Mouse (Mus musculus) liver, embryonic 12.5 days (tissue): ENCODE data around the gene Rasal1. TPM values are rescaled to one million over a fixed set of nuclear protein-coding genes. Genes with fewer than 3 reads are reported as not detected.

Experiments used
- ATAC-seq: fragments of 200-750 bp; cut with Nextera tagmentation; 2 replicates; pipeline ENCODE4 v1.8.0; 2017; ENCODE audit warnings: moderate number of reproducible peaks, mild to moderate bottlenecking, moderate library complexity
- H3K27ac ChIP-seq: fragments of 300-500 bp; sonication (generic); 2 replicates; pipeline ENCODE4 v1.5.1; 2016; ENCODE audit warnings: mild to moderate bottlenecking
- H3K27me3 ChIP-seq: fragments of 300-500 bp; sonication (generic); replicated peaks from 2 replicates; pipeline ENCODE4 v1.6.1; 2016; ENCODE audit warnings: mild to moderate bottlenecking, moderate library complexity
- H3K36me3 ChIP-seq: fragments of 300-500 bp; sonication (generic); 2 replicates; pipeline ENCODE4 v1.6.1; 2016; ENCODE audit warnings: mild to moderate bottlenecking, moderate library complexity
- H3K4me1 ChIP-seq: fragments of 300-500 bp; sonication (generic); 2 replicates; pipeline ENCODE4 v1.6.1; 2016
- H3K4me2 ChIP-seq: fragments of 300-500 bp; sonication (generic); 2 replicates; pipeline ENCODE4 v1.6.1; 2016; ENCODE audit warnings: mild to moderate bottlenecking, moderate library complexity
- H3K4me3 ChIP-seq: fragments of 300-500 bp; sonication (generic); 2 replicates; pipeline ENCODE4 v1.5.1; 2016; ENCODE audit warnings: mild to moderate bottlenecking, moderate library complexity
- H3K9ac ChIP-seq: fragments of 300-500 bp; sonication (generic); 2 replicates; pipeline ENCODE4 v1.6.1; 2016; ENCODE audit warnings: mild to moderate bottlenecking, moderate library complexity
- H3K9me3 ChIP-seq: fragments of 300-500 bp; sonication (generic); replicated peaks from 2 replicates; pipeline ENCODE4 v1.6.1; 2016; ENCODE audit warnings: mild to moderate bottlenecking, moderate library complexity
- WGBS: fragments of 180-500 bp; shearing (Covaris S2); methylation state at CpG from one replicate; pipeline ENCODE4 v1.1.7; 2016; ENCODE audit not compliant: insufficient replicate concordance; 5-methylcytosine and 5-hydroxymethylcytosine counted together
- polyA plus RNA-seq: library from polyadenylated mRNA; unstranded; fragments of >200 nt; fragmentation: Nextera tagmentation; extraction: Ambion mirVana; gene quantifications from 2 replicates; pipeline ENCODE4 v1.2.1, GENCODE M21; 2016

Rasal1 gene
- polyA plus RNA-seq: 0.19 and 0.20 TPM in 2 replicates

- H3K9me3 ChIP-seq: no peaks in the 10 kb centered on the region
- peak within 1 kb of the TSS; percentile 74 for H3K4me2 ChIP-seq
- peaks cover 33% of the 10 kb centered on the region for H3K4me1 ChIP-seq
- peak within 1 kb of the TSS; percentile 40 for H3K4me3 ChIP-seq
- peak within 1 kb of the TSS; percentile 17; the same call in 1 of the 2 replicates for H3K9ac ChIP-seq
- no peaks in the 10 kb centered on the region for H3K36me3 ChIP-seq
- WGBS: under 1% methylated on average over 51 of the region's 53 CpGs
- peaks cover 88% of the 10 kb centered on the region for H3K27me3 ChIP-seq
- peak; percentile 59 for ATAC-seq
- H3K27ac ChIP-seq: no peak within 1 kb of the TSS
Observed at GRCm38 (mm10) chr5:120648569-120649373, at the start of gene Rasal1. TSS of gene Rasal1 (plus strand) at chr5:120648812.

GRCm38 (mm10) chr5:120599625-120600024, 49.0 kb upstream of the Rasal1 start:
- peak overlapping the region; percentile 58 for H3K4me2 ChIP-seq
- H3K36me3 ChIP-seq: no peaks in the 10 kb centered on the region
- no peaks in the 10 kb centered on the region for H3K27me3 ChIP-seq
- peaks cover 56% of the 10 kb centered on the region for H3K4me1 ChIP-seq
- H3K4me3 ChIP-seq: no peak overlapping the region
- peak overlapping the region; percentile 58 for H3K9ac ChIP-seq
- 28% methylated on average over 6 of the region's 6 CpGs for WGBS
- ATAC-seq: peak; percentile 95
- H3K9me3 ChIP-seq: no peaks in the 10 kb centered on the region
- H3K27ac ChIP-seq: peak overlapping the region; percentile 90

GRCm38 (mm10) chr5:120600946-120601668, 47.5 kb upstream of the Rasal1 start:
- Histone ChIP-seq H3K9me3 (no peaks in the 10 kb centered on the region), H3K9ac (peak overlapping the region; percentile 25; the same call in 1 of the 2 replicates), H3K36me3 (no peaks in the 10 kb centered on the region), H3K4me1 (peaks cover 59% of the 10 kb centered on the region), H3K27ac (peak overlapping the region; percentile 90), H3K4me2 (peak overlapping the region; percentile 58; the same call in 1 of the 2 replicates), H3K4me3 (no peak overlapping the region), H3K27me3 (no peaks in the 10 kb centered on the region)
- 56% methylated on average over 11 of the region's 11 CpGs for WGBS
- no peak for ATAC-seq

- H3K27me3 ChIP-seq: no peaks in the 10 kb centered on the region
Observed at GRCm38 (mm10) chr5:120602210-120602609, 46.4 kb upstream of the Rasal1 start.

GRCm38 (mm10) chr5:120603515-120603914, 45.1 kb upstream of the Rasal1 start:
- peaks cover 8% of the 10 kb centered on the region; the same call in 1 of the 2 replicates for H3K36me3 ChIP-seq
- H3K27me3 ChIP-seq: no peaks in the 10 kb centered on the region
- peaks cover 55% of the 10 kb centered on the region for H3K4me1 ChIP-seq
- H3K9me3 ChIP-seq: no peaks in the 10 kb centered on the region
- H3K4me3 ChIP-seq: no peak overlapping the region
- no peak overlapping the region for H3K4me2 ChIP-seq
- no peak for ATAC-seq
- H3K27ac ChIP-seq: no peak overlapping the region; the same call in 1 of the 2 replicates
- 74% methylated on average over 7 of the region's 7 CpGs for WGBS
- H3K9ac ChIP-seq: no peak overlapping the region

More at GRCm38 (mm10) chr5:120602210-120602609, 46.4 kb upstream of the Rasal1 start:
- Histone ChIP-seq H3K4me3 (no peak overlapping the region), H3K36me3 (no peaks in the 10 kb centered on the region), H3K4me1 (peaks cover 59% of the 10 kb centered on the region), H3K9me3 (no peaks in the 10 kb centered on the region), H3K4me2 (no peak overlapping the region), H3K27ac (no peak overlapping the region), H3K9ac (no peak overlapping the region)
- 84% methylated on average over 12 of the region's 12 CpGs for WGBS
- ATAC-seq: no peak

GRCm38 (mm10) chr5:120604839-120605238, 43.8 kb upstream of the Rasal1 start:
- Histone ChIP-seq H3K27me3 (no peaks in the 10 kb centered on the region), H3K4me2 (peak overlapping the region; percentile 71), H3K27ac (no peak overlapping the region), H3K4me1 (peaks cover 42% of the 10 kb centered on the region), H3K9me3 (no peaks in the 10 kb centered on the region), H3K4me3 (peak overlapping the region; percentile 42; the same call in 1 of the 2 replicates), H3K36me3 (peaks cover 15% of the 10 kb centered on the region), H3K9ac (peak overlapping the region; percentile 49; the same call in 1 of the 2 replicates)
- peak; percentile 41; the same call in 1 of the 2 replicates for ATAC-seq
- under 1% methylated on average over 6 of the region's 6 CpGs for WGBS

GRCm38 (mm10) chr5:120605241-120605661, 43.4 kb upstream of the Rasal1 start:
- Histone ChIP-seq H3K4me1 (peaks cover 37% of the 10 kb centered on the region), H3K4me2 (peak overlapping the region; percentile 71), H3K9ac (peak overlapping the region; percentile 49), H3K27me3 (no peaks in the 10 kb centered on the region), H3K36me3 (peaks cover 19% of the 10 kb centered on the region), H3K27ac (no peak overlapping the region), H3K9me3 (no peaks in the 10 kb centered on the region), H3K4me3 (peak overlapping the region; percentile 42)
- 8% methylated on average over 10 of the region's 10 CpGs for WGBS
- ATAC-seq: peak; percentile 33; the same call in 1 of the 2 replicates

GRCm38 (mm10) chr5:120605688-120606087, 42.9 kb upstream of the Rasal1 start:
- no peaks in the 10 kb centered on the region for H3K27me3 ChIP-seq
- peak; percentile 63 for ATAC-seq
- peaks cover 33% of the 10 kb centered on the region for H3K4me1 ChIP-seq
- no peaks in the 10 kb centered on the region for H3K9me3 ChIP-seq
- H3K36me3 ChIP-seq: peaks cover 21% of the 10 kb centered on the region
- H3K27ac ChIP-seq: no peak overlapping the region
- peak overlapping the region; percentile 42 for H3K4me3 ChIP-seq
- peak overlapping the region; percentile 71 for H3K4me2 ChIP-seq
- 1% methylated on average over 8 of the region's 8 CpGs for WGBS
- H3K9ac ChIP-seq: no peak overlapping the region

GRCm38 (mm10) chr5:120606590-120607200, 41.9 kb upstream of the Rasal1 start:
- Histone ChIP-seq H3K4me3 (no peak overlapping the region), H3K9ac (no peak overlapping the region), H3K36me3 (peaks cover 24% of the 10 kb centered on the region), H3K4me2 (no peak overlapping the region; the same call in 1 of the 2 replicates), H3K4me1 (peaks cover 33% of the 10 kb centered on the region), H3K9me3 (no peaks in the 10 kb centered on the region), H3K27me3 (no peaks in the 10 kb centered on the region), H3K27ac (no peak overlapping the region)
- ATAC-seq: no peak
- WGBS: 60% methylated on average over 25 of the region's 25 CpGs

- no peak overlapping the region for H3K4me2 ChIP-seq
- no peaks in the 10 kb centered on the region for H3K27me3 ChIP-seq
- no peaks in the 10 kb centered on the region for H3K9me3 ChIP-seq
- H3K9ac ChIP-seq: no peak overlapping the region
- no peak overlapping the region for H3K27ac ChIP-seq
- WGBS: 79% methylated on average over 3 of the region's 3 CpGs
- H3K36me3 ChIP-seq: peaks cover 24% of the 10 kb centered on the region
- H3K4me1 ChIP-seq: peaks cover 35% of the 10 kb centered on the region
- no peak overlapping the region for H3K4me3 ChIP-seq
- ATAC-seq: no peak
Observed at GRCm38 (mm10) chr5:120607335-120607734, 41.3 kb upstream of the Rasal1 start.

GRCm38 (mm10) chr5:120609246-120609775, 39.3 kb upstream of the Rasal1 start:
- no peaks in the 10 kb centered on the region for H3K27me3 ChIP-seq
- no peak for ATAC-seq
- H3K9me3 ChIP-seq: no peaks in the 10 kb centered on the region
- H3K27ac ChIP-seq: no peak overlapping the region
- H3K4me1 ChIP-seq: peaks cover 43% of the 10 kb centered on the region
- 85% methylated on average over 16 of the region's 16 CpGs for WGBS
- H3K4me2 ChIP-seq: no peak overlapping the region
- no peak overlapping the region for H3K4me3 ChIP-seq
- peaks cover 24% of the 10 kb centered on the region for H3K36me3 ChIP-seq
- no peak overlapping the region for H3K9ac ChIP-seq
